Mouse (Mus musculus) liver, embryonic 13.5 days (tissue): Measurements from ENCODE around the gene Olfr1381. TPM values are rescaled to one million over a fixed set of nuclear protein-coding genes. Genes with fewer than 3 reads are reported as not detected.
"Not testable (repeated sequence)": the region's sequence is repeated elsewhere in the genome, so short reads cannot be mapped to it uniquely, and the experiment has no call there.

Experiments used
- ATAC-seq: fragments of 200-750 bp; cut with Nextera tagmentation; 2 replicates; pipeline ENCODE4 v1.8.0; 2017; ENCODE audit warnings: low read depth, mild to moderate bottlenecking, moderate number of reproducible peaks, moderate library complexity
- DNase-seq: peaks from one replicate; pipeline ENCODE4 v3.0.0; 2022
- H3K27ac ChIP-seq: fragments of 300-500 bp; sonication (generic); 2 replicates; pipeline ENCODE4 v1.5.1; 2015; ENCODE audit warnings: moderate library complexity, mild to moderate bottlenecking, inconsistent platforms
- H3K27me3 ChIP-seq: fragments of 300-500 bp; sonication (generic); 2 replicates; pipeline ENCODE4 v1.6.1; 2015; ENCODE audit warnings: mild to moderate bottlenecking, inconsistent platforms
- H3K36me3 ChIP-seq: fragments of 300-500 bp; sonication (generic); 2 replicates; pipeline ENCODE4 v1.6.1; 2015; ENCODE audit warnings: mild to moderate bottlenecking, inconsistent platforms
- H3K4me1 ChIP-seq: fragments of 300-500 bp; sonication (generic); replicated peaks from 2 replicates; pipeline ENCODE4 v1.6.1; 2015; ENCODE audit warnings: inconsistent platforms
- H3K4me2 ChIP-seq: fragments of 300-500 bp; sonication (generic); 2 replicates; pipeline ENCODE4 v1.6.1; 2015; ENCODE audit warnings: inconsistent platforms, mild to moderate bottlenecking, moderate library complexity
- H3K4me3 ChIP-seq: fragments of 300-500 bp; sonication (generic); replicated peaks from 2 replicates; pipeline ENCODE4 v1.5.1; 2015; ENCODE audit warnings: mild to moderate bottlenecking, inconsistent platforms
- H3K9ac ChIP-seq: fragments of 300-500 bp; sonication (generic); 2 replicates; pipeline ENCODE4 v1.6.1; 2015; ENCODE audit warnings: mild to moderate bottlenecking, inconsistent platforms
- H3K9me3 ChIP-seq: fragments of 300-500 bp; sonication (generic); replicated peaks from 2 replicates; pipeline ENCODE4 v1.6.1; 2016; ENCODE audit warnings: inconsistent platforms
- WGBS: fragments of 180-500 bp; shearing (Covaris S2); methylation state at CpG from one replicate; pipeline ENCODE4 v1.1.7; 2015; ENCODE audit not compliant: insufficient replicate concordance; 5-methylcytosine and 5-hydroxymethylcytosine counted together
- polyA plus RNA-seq: library from polyadenylated mRNA; unstranded; fragments of >200 nt; fragmentation: Nextera tagmentation; extraction: Ambion mirVana; gene quantifications from 2 replicates; pipeline ENCODE4 v1.2.1, GENCODE M21; 2015

The Olfr1381 gene
- not detected in 2 replicates for polyA plus RNA-seq

DNA sequence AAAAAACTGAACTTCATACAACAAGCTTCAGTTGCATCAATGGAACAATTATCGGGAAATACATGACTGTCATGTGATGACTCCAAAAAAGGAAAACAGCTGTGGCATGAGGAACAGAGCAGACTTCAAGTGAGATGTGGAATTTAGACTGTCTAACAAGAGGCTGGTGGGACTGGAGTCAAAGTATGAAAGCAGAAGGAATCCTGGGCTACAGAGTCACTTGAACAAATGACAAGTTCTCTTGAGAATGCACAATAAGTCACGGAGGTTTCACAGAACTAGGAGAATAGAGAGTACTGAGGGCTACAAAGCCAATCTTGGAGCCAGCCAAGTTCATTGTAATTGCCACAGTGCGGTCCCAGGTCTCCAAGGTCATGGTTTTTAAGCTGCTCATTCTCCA lies at the start of gene Olfr1381:
Gene Olfr1381 (plus strand): TSS at position 301 of the 400 bp plus-strand sequence.
- WGBS = 63% methylated on average over 3 of the region's 3 CpGs
- H3K4me2 ChIP-seq = not testable (repeated sequence)

DNA sequence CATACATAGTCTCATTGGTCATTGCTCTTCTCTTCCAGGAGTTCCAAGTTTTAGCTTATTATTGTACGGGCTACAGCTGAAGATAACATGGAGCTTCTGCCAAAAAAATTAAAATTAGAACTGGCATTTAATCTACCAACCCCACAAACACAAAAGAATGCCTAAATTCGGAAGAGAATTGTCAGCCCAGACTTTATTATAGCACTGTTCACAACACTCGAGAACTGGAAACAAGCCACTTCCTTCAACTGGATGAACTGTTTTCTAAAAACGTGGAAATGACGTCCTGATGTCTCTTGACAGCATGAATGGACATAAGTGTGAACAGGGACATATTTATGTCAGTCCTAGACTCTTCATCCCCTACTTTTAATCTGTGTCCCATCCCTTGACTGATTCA lies 25.2 kb upstream of the Olfr1381 start:
- DNase-seq (no peak), ATAC-seq (no peak)
- Histone ChIP-seq H3K4me3 (no peak overlapping the region), H3K9ac (no peak overlapping the region), H3K4me2 (no peak overlapping the region), H3K27me3 (no peaks in the 10 kb centered on the region), H3K27ac (no peak overlapping the region), H3K9me3 (no peaks in the 10 kb centered on the region), H3K4me1 (no peaks in the 10 kb centered on the region), H3K36me3 (no peaks in the 10 kb centered on the region)
- 41% methylated on average over 5 of the region's 5 CpGs for WGBS

More for the DNA sequence above, at the start of gene Olfr1381:
- H3K9me3 ChIP-seq, H3K4me1 ChIP-seq, H3K9ac ChIP-seq, H3K4me3 ChIP-seq, H3K27me3 ChIP-seq, H3K36me3 ChIP-seq, ATAC-seq, H3K27ac ChIP-seq, DNase-seq: not testable (repeated sequence)

DNA sequence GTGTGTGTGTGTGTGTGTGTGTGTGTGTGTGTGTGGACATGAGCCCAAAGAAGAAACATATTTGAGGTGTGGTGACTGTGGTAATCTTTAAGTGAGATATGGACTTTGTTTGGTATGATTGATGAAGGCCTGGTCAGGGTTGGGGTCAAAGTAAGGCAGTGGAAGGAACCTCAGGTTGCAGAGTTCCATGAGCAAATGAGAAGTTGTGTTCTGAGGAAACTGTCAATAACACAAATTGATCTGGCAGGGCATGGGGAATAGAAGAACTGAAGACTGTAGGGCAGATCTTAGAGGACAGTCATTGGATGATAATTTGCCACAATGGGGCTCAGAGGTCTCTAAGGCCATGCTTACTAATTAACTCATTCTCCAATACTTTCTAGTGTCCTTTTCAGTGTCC lies 23.9 kb upstream of the Olfr1381 start, which contains the start of gene Olfr1383:
Gene Olfr1383 (plus strand): TSS at position 301 of the 400 bp plus-strand sequence.
- no peak within 1 kb of the TSS for H3K4me2 ChIP-seq
- no peaks in the 10 kb centered on the region for H3K9me3 ChIP-seq
- H3K9ac ChIP-seq = no peak within 1 kb of the TSS
- no peak for DNase-seq
- no peaks in the 10 kb centered on the region for H3K36me3 ChIP-seq
- H3K4me1 ChIP-seq = no peaks in the 10 kb centered on the region
- ATAC-seq = no peak
- no peak within 1 kb of the TSS for H3K4me3 ChIP-seq
- H3K27me3 ChIP-seq = no peaks in the 10 kb centered on the region
- no peak within 1 kb of the TSS for H3K27ac ChIP-seq

DNA sequence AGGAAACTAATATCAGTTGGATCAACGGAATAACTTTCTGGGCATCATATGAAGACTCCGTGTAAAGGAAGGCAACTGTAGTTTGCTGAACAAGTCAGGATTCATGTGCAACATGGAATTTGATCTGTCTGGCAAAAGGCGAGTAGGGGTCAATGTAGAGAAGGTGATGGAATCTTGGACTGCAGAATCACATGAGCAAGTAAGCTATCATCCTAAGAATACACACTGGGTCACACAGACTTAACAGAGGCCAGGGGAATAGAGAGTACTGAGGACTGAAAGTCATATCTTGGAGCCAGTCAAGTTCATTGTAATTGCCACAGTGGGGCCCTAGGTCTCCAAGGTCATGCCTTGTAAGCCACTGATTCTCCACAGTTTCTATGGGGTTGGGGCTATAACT lies 15.3 kb upstream of the Olfr1381 start, which contains the start of gene Olfr1382:
Gene Olfr1382 (plus strand): TSS at position 301 of the 400 bp plus-strand sequence.
- no peaks in the 10 kb centered on the region for H3K9me3 ChIP-seq
- H3K4me3 ChIP-seq = no peak within 1 kb of the TSS
- H3K4me2 ChIP-seq = no peak within 1 kb of the TSS
- DNase-seq (no peak), ATAC-seq (no peak)
- H3K27me3 ChIP-seq = no peaks in the 10 kb centered on the region
- H3K27ac ChIP-seq = no peak within 1 kb of the TSS
- no peak within 1 kb of the TSS for H3K9ac ChIP-seq
- no peaks in the 10 kb centered on the region for H3K36me3 ChIP-seq
- WGBS = 63% methylated on average over 3 of the region's 3 CpGs
- no peaks in the 10 kb centered on the region for H3K4me1 ChIP-seq

DNA sequence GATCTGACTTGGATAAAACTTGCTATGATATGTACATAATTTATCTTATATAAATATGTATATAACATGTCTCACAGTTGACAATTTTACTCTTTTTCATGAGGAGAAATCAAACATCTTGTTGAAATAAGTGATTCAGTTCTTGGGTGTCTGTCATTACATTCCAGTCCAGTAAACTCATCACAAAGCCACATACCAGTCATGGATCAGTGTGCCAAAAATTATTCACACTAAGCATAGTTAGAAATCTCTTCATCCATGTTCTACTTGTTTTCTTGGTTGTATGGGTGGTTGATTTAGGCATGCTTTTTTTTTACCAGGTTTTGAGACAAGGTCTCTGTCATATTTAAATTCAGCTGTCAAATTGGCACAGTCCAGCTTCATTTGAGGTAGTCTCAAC lies 10.5 kb upstream of the Olfr1381 start:
- H3K4me3 ChIP-seq = no peak overlapping the region
- no peaks in the 10 kb centered on the region for H3K4me1 ChIP-seq
- no peaks in the 10 kb centered on the region for H3K36me3 ChIP-seq
- DNase-seq (no peak), ATAC-seq (no peak)
- no peak overlapping the region for H3K9ac ChIP-seq
- H3K27ac ChIP-seq = no peak overlapping the region
- no peak overlapping the region for H3K4me2 ChIP-seq
- H3K27me3 ChIP-seq = no peaks in the 10 kb centered on the region
- H3K9me3 ChIP-seq = no peaks in the 10 kb centered on the region

DNA sequence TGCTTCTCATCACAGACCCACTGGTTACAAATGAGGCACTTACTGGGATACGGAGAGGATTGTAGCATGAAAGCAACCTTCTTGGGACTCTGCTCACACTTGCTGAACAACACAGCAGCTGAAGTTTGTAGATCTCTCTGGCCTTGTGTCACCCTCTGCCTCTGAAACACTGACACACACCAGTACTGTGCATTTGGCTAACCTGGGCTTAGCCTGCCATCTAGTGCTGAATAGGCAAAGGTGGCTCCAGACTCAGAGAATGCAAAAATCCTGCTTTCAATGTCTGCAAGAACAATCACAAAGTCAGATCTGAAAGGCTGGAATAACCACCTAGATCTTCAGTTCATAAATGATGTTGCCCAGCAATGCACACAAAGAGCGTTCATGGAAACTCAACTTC lies 6.6 kb upstream of the Olfr1381 start:
- not testable (repeated sequence) for H3K9ac ChIP-seq, H3K9me3 ChIP-seq, H3K4me1 ChIP-seq, DNase-seq, H3K4me2 ChIP-seq, H3K27me3 ChIP-seq, H3K27ac ChIP-seq, ATAC-seq, H3K4me3 ChIP-seq, H3K36me3 ChIP-seq
- 69% methylated on average over 2 of the region's 2 CpGs for WGBS

DNA sequence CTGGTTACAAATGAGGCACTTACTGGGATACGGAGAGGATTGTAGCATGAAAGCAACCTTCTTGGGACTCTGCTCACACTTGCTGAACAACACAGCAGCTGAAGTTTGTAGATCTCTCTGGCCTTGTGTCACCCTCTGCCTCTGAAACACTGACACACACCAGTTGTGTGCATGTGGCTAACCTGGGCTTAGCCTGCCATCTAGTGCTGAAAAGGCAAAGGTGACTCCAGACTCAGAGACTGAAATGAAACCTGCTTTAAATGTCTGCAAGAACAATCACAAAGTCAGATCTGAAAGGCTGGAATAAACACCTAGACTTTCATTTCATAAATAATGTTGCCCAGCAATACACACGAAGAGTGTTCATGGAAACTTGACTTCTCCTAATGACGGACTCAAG lies 10.8 kb downstream of the Olfr1381 start:
- not testable (repeated sequence) for H3K36me3 ChIP-seq, H3K27ac ChIP-seq, H3K9ac ChIP-seq, H3K4me1 ChIP-seq, H3K9me3 ChIP-seq, DNase-seq, H3K27me3 ChIP-seq, ATAC-seq, H3K4me2 ChIP-seq, H3K4me3 ChIP-seq
- WGBS = 55% methylated on average over 3 of the region's 3 CpGs

DNA sequence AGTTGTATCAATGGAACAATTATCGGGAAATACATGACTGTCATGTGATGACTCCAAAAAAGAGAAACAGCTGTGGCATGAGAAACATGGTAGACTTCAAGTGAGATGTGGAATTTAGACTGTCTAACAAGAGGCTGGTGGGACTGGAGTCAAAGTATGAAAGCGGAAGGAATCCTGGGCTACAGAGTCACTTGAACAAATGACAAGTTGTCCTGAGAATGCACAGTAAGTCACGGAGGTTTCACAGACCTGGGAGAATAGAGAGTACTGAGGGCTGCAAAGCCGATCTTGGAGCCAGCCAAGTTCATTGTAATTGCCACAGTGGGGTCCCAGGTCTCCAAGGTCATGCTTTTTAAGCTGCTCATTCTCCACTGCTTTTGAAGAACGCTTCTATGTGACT lies 13.3 kb downstream of the Olfr1381 start, which contains the start of gene Olfr1380:
Gene Olfr1380 (plus strand): TSS at position 301 of the 400 bp plus-strand sequence.
- H3K4me2 ChIP-seq, H3K4me1 ChIP-seq, H3K9me3 ChIP-seq, DNase-seq, H3K36me3 ChIP-seq, ATAC-seq, H3K4me3 ChIP-seq, H3K27me3 ChIP-seq, H3K27ac ChIP-seq, H3K9ac ChIP-seq: not testable (repeated sequence)
- 61% methylated on average over 5 of the region's 5 CpGs for WGBS

DNA sequence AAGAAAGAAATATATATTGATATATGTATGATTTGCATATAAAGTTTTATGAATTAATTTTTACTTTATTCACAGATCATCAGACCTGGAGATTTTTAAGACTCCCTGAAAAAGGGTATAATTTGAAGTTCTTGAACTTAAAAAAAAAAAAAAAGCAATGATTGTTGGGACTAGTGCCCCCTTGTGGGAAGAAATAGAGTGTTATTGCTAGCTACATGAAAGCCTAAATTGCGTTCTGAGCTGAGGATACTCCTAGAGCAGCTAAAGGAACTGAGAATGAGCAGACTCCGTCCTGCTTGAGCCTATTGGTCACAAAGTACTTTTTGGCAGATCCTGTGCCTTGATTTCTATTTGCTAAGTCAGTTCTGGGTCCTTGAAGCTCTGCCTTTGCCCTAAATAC lies 31.8 kb downstream of the Olfr1381 start:
- H3K4me1 ChIP-seq, H3K9ac ChIP-seq, H3K4me3 ChIP-seq, H3K27me3 ChIP-seq, H3K27ac ChIP-seq, DNase-seq, H3K36me3 ChIP-seq, H3K9me3 ChIP-seq, ATAC-seq, H3K4me2 ChIP-seq: not testable (repeated sequence)
- WGBS = 24% methylated on average over 2 of the region's 2 CpGs

DNA sequence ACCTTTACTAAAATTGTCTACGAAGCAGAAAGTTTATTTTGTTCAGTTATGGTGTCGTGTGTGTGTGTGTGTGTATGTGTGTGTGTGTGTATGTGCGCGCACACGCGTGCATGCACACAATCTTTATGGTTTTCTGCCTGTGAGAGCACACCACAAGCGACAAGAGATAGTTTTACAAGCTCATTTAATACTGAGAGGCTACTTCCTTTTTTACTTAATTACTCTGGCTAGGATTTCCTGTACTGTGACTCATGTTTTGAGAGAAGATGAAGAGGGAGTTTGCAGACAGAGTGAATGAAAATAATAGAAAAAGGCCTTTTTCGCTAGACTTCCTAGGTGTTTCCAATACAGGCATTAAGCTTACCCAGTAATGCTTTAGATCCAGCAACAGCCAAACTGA lies 37.2 kb downstream of the Olfr1381 start:
- 51% methylated on average over 8 of the region's 8 CpGs for WGBS
- H3K4me1 ChIP-seq, H3K4me2 ChIP-seq, H3K9ac ChIP-seq, H3K4me3 ChIP-seq, ATAC-seq, H3K9me3 ChIP-seq, H3K27ac ChIP-seq, DNase-seq, H3K36me3 ChIP-seq, H3K27me3 ChIP-seq: not testable (repeated sequence)

DNA sequence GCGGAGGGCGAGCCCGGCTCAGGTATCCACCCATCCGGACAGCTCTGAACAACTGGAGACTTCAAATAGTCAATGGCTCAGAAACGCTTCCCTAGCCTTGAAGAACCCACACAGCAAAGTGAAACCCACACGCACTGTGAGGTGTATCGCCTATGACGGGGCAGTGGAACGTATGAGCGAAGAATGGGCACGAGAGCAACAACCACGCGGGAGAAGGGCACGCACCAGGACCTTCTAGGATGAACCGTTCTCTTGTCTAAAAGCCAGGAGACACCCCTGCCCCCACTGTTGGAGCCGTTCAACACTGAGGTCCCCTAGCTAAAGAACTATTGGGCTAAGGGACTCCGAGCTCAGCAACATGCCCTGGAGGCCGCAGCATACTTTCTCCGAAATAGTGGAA lies 47.0 kb downstream of the Olfr1381 start:
- H3K9me3 ChIP-seq = no peaks in the 10 kb centered on the region
- WGBS = 74% methylated on average over 19 of the region's 19 CpGs
- no peak for ATAC-seq
- DNase-seq = no peak
- no peak overlapping the region for H3K27ac ChIP-seq
- H3K36me3 ChIP-seq = no peaks in the 10 kb centered on the region
- no peak overlapping the region for H3K4me3 ChIP-seq
- no peaks in the 10 kb centered on the region for H3K4me1 ChIP-seq
- no peaks in the 10 kb centered on the region for H3K27me3 ChIP-seq
- H3K9ac ChIP-seq = no peak overlapping the region
- H3K4me2 ChIP-seq = no peak overlapping the region

DNA sequence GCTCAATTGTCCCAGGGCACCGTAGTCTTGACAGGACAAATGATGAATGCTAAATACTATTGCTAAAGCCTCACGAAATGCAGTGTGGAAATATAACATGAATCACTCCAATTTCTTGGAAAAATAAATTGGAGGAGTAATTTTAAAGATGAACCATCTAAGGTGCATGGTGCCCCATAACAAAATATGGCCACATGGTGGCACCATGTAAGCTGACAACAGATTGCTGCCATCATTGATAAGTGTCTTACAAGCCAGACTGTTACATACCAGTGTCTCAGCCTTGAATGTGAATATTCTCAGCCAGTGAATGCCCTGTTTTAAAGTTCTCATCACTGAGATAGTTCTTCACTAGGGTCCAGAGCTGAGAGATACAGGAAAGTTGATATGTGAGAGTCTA lies 53.9 kb downstream of the Olfr1381 start:
- H3K4me2 ChIP-seq, H3K27me3 ChIP-seq, H3K4me3 ChIP-seq, H3K4me1 ChIP-seq, H3K27ac ChIP-seq, H3K9me3 ChIP-seq, ATAC-seq, H3K9ac ChIP-seq, H3K36me3 ChIP-seq, DNase-seq: not testable (repeated sequence)
- 47% methylated on average over 2 of the region's 2 CpGs for WGBS
